Mouse (Mus musculus): Measurements from ENCODE around the gene Ddx46. TPM values are rescaled to one million over a fixed set of nuclear protein-coding genes. Genes with fewer than 3 reads are reported as not detected.

Ddx46 gene
- polyA plus RNA-seq (2015; fragmentation: Nextera tagmentation; extraction: Ambion mirVana), result 26.7 and 27.2 TPM in 2 replicates

GRCm38 (mm10) chr13:55634639-55635127 is at the start of gene Ddx46:
Gene Ddx46, plus strand, starts transcription at chr13:55635027.
- Histone ChIP-seq H3K27ac (ENCODE audit: low read length) (no peak within 1 kb of the TSS), H3K36me3 (ENCODE audit: control insufficient read depth, insufficient read depth, low read length) (no peaks in the 10 kb centered on the region; the same call in 1 of the 2 replicates), H3K4me3 (ENCODE audit: low read length) (peak within 1 kb of the TSS; percentile 99), H3K27me3 (replicated peaks; ENCODE audit: control insufficient read depth, insufficient read depth, low read length) (no peaks in the 10 kb centered on the region), H3K9me3 (ENCODE audit: control insufficient read depth, low read length) (no peaks in the 10 kb centered on the region), H3K9ac (ENCODE audit: low read depth, low read length) (peak within 1 kb of the TSS; percentile 97), H3K4me1 (ENCODE audit: control insufficient read depth, insufficient read depth, low read length) (peaks cover 8% of the 10 kb centered on the region), H3K4me2 (ENCODE audit: low read depth, low read length) (peak within 1 kb of the TSS; percentile 88)
- peak; percentile 96 for ATAC-seq
- 4% methylated on average over 30 of the region's 30 CpGs for WGBS

GRCm38 (mm10) chr13:55591961-55592490 is 42.8 kb upstream of the Ddx46 start:
- Histone ChIP-seq H3K27me3 (replicated peaks; ENCODE audit: control insufficient read depth, insufficient read depth, low read length) (no peaks in the 10 kb centered on the region), H3K4me1 (ENCODE audit: control insufficient read depth, insufficient read depth, low read length) (peaks cover 10% of the 10 kb centered on the region), H3K27ac (ENCODE audit: low read length) (no peak overlapping the region), H3K36me3 (ENCODE audit: control insufficient read depth, insufficient read depth, low read length) (peaks cover 11% of the 10 kb centered on the region), H3K4me3 (ENCODE audit: low read length) (no peak overlapping the region), H3K4me2 (ENCODE audit: low read depth, low read length) (no peak overlapping the region), H3K9me3 (ENCODE audit: control insufficient read depth, low read length) (no peaks in the 10 kb centered on the region), H3K9ac (ENCODE audit: low read depth, low read length) (no peak overlapping the region)
- 0 out of 2 replicates have a peak, but pooled peaks have one; percentile 21 for ATAC-seq
- 63% methylated on average over 4 of the region's 4 CpGs for WGBS

- ATAC-seq, result peak; percentile 98
- 5% methylated on average over 29 of the region's 29 CpGs for WGBS
- H3K36me3 ChIP-seq (ENCODE audit: control insufficient read depth, insufficient read depth, low read length), result peaks cover 11% of the 10 kb centered on the region
- peak overlapping the region; percentile 86 for H3K4me3 ChIP-seq (ENCODE audit: low read length)
- H3K27ac ChIP-seq (ENCODE audit: low read length), result peak overlapping the region; percentile 54
- peaks cover 10% of the 10 kb centered on the region for H3K4me1 ChIP-seq (ENCODE audit: control insufficient read depth, insufficient read depth, low read length)
- H3K9ac ChIP-seq (ENCODE audit: low read depth, low read length), result peak overlapping the region; percentile 93
- peak overlapping the region; percentile 67 for H3K4me2 ChIP-seq (ENCODE audit: low read depth, low read length)
- no peaks in the 10 kb centered on the region for H3K9me3 ChIP-seq (ENCODE audit: control insufficient read depth, low read length)
- no peaks in the 10 kb centered on the region for H3K27me3 ChIP-seq (replicated peaks; ENCODE audit: control insufficient read depth, insufficient read depth, low read length)
These were observed 42.1 kb upstream of the Ddx46 start for GRCm38 (mm10) chr13:55592512-55593253.

GRCm38 (mm10) chr13:55593254-55593747 is 41.5 kb upstream of the Ddx46 start:
- Histone ChIP-seq H3K4me1 (ENCODE audit: control insufficient read depth, insufficient read depth, low read length) (peaks cover 10% of the 10 kb centered on the region), H3K9me3 (ENCODE audit: control insufficient read depth, low read length) (no peaks in the 10 kb centered on the region), H3K4me3 (ENCODE audit: low read length) (peak overlapping the region; percentile 86), H3K27ac (ENCODE audit: low read length) (peak overlapping the region; percentile 54), H3K4me2 (ENCODE audit: low read depth, low read length) (peak overlapping the region; percentile 67), H3K9ac (ENCODE audit: low read depth, low read length) (peak overlapping the region; percentile 93), H3K27me3 (replicated peaks; ENCODE audit: control insufficient read depth, insufficient read depth, low read length) (no peaks in the 10 kb centered on the region), H3K36me3 (ENCODE audit: control insufficient read depth, insufficient read depth, low read length) (peaks cover 14% of the 10 kb centered on the region)
- WGBS, result under 1% methylated on average over 30 of the region's 31 CpGs
- ATAC-seq, result peak; percentile 62

- Histone ChIP-seq H3K9me3 (ENCODE audit: control insufficient read depth, low read length) (no peaks in the 10 kb centered on the region), H3K36me3 (ENCODE audit: control insufficient read depth, insufficient read depth, low read length) (peaks cover 14% of the 10 kb centered on the region), H3K27me3 (replicated peaks; ENCODE audit: control insufficient read depth, insufficient read depth, low read length) (no peaks in the 10 kb centered on the region), H3K4me1 (ENCODE audit: control insufficient read depth, insufficient read depth, low read length) (peaks cover 10% of the 10 kb centered on the region), H3K9ac (ENCODE audit: low read depth, low read length) (no peak overlapping the region), H3K4me3 (ENCODE audit: low read length) (no peak overlapping the region), H3K4me2 (ENCODE audit: low read depth, low read length) (no peak overlapping the region), H3K27ac (ENCODE audit: low read length) (no peak overlapping the region)
- ATAC-seq, result no peak
- WGBS, result 84% methylated on average over 12 of the region's 12 CpGs
These were observed 39.5 kb upstream of the Ddx46 start for GRCm38 (mm10) chr13:55595375-55595774.

- Histone ChIP-seq H3K36me3 (ENCODE audit: control insufficient read depth, insufficient read depth, low read length) (peaks cover 14% of the 10 kb centered on the region), H3K4me3 (ENCODE audit: low read length) (no peak overlapping the region), H3K4me1 (ENCODE audit: control insufficient read depth, insufficient read depth, low read length) (peaks cover 15% of the 10 kb centered on the region), H3K4me2 (ENCODE audit: low read depth, low read length) (no peak overlapping the region), H3K9me3 (ENCODE audit: control insufficient read depth, low read length) (no peaks in the 10 kb centered on the region), H3K9ac (ENCODE audit: low read depth, low read length) (no peak overlapping the region), H3K27me3 (replicated peaks; ENCODE audit: control insufficient read depth, insufficient read depth, low read length) (no peaks in the 10 kb centered on the region), H3K27ac (ENCODE audit: low read length) (no peak overlapping the region)
- ATAC-seq, result no peak
- WGBS, result 93% methylated on average over 12 of the region's 12 CpGs
These were observed 38.0 kb upstream of the Ddx46 start for GRCm38 (mm10) chr13:55596802-55597201.

- WGBS, result 8% methylated on average over 46 of the region's 51 CpGs
- Histone ChIP-seq H3K36me3 (ENCODE audit: control insufficient read depth, insufficient read depth, low read length) (peaks cover 17% of the 10 kb centered on the region), H3K9ac (ENCODE audit: low read depth, low read length) (peak within 1 kb of the TSS; percentile 89), H3K27ac (ENCODE audit: low read length) (peak within 1 kb of the TSS; percentile 43; the same call in 1 of the 2 replicates), H3K4me2 (ENCODE audit: low read depth, low read length) (peak within 1 kb of the TSS; percentile 76), H3K4me3 (ENCODE audit: low read length) (peak within 1 kb of the TSS; percentile 88), H3K27me3 (replicated peaks; ENCODE audit: control insufficient read depth, insufficient read depth, low read length) (no peaks in the 10 kb centered on the region), H3K4me1 (ENCODE audit: control insufficient read depth, insufficient read depth, low read length) (peaks cover 5% of the 10 kb centered on the region), H3K9me3 (ENCODE audit: control insufficient read depth, low read length) (no peaks in the 10 kb centered on the region)
- peak; percentile 90 for ATAC-seq
These were observed 35.0 kb upstream of the Ddx46 start, which contains the start of gene B4galt7 for GRCm38 (mm10) chr13:55599566-55600540. Gene B4galt7, plus strand, starts transcription at chr13:55599896.

DNA sequence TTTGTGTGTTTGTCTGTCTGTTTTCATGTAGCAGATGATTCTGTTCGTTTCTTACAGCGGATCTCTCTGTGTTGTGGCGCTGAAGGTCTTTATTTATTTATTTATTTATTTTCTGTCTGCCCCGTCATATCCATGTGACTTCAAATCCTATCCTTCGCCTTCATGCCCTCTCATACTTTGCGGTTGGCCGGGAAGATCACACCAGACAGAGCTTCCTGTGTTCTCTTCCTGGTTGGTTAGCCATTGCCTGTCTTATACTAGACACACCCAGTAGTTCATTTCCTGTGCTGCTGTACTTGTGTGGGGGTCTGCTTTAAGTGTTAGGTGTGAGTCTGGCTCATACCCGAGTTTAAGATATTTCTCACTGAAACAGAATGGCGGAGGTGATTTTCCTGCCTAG is 34.2 kb upstream of the Ddx46 start:
- peak; percentile 49; the same call in 1 of the 2 replicates for ATAC-seq
- H3K27me3 ChIP-seq (replicated peaks; ENCODE audit: control insufficient read depth, insufficient read depth, low read length), result no peaks in the 10 kb centered on the region
- H3K9ac ChIP-seq (ENCODE audit: low read depth, low read length), result peak overlapping the region; percentile 89
- peaks cover 5% of the 10 kb centered on the region for H3K4me1 ChIP-seq (ENCODE audit: control insufficient read depth, insufficient read depth, low read length)
- H3K27ac ChIP-seq (ENCODE audit: low read length), result 0 out of 2 replicates have a peak overlapping the region, but pooled peaks have one; percentile 6
- 16% methylated on average over 9 of the region's 9 CpGs for WGBS
- peak overlapping the region; percentile 88 for H3K4me3 ChIP-seq (ENCODE audit: low read length)
- H3K36me3 ChIP-seq (ENCODE audit: control insufficient read depth, insufficient read depth, low read length), result peaks cover 17% of the 10 kb centered on the region
- H3K4me2 ChIP-seq (ENCODE audit: low read depth, low read length), result peak overlapping the region; percentile 76
- H3K9me3 ChIP-seq (ENCODE audit: control insufficient read depth, low read length), result no peaks in the 10 kb centered on the region
